Mouse (Mus musculus) heart, adult 8-10 months (tissue): ENCODE measurements at regions not wholly inside any gene's neighbourhood (a gene's known extent, or its start where the extent isn't known, plus 50 kb on each side); places are given as distances from the start of the nearest gene placed in this dataset.

ENCODE experiments used
- DNase-seq: peaks from one replicate; pipeline ENCODE4 v3.0.0; 2022; ENCODE audit warnings: low spot score

DNA sequence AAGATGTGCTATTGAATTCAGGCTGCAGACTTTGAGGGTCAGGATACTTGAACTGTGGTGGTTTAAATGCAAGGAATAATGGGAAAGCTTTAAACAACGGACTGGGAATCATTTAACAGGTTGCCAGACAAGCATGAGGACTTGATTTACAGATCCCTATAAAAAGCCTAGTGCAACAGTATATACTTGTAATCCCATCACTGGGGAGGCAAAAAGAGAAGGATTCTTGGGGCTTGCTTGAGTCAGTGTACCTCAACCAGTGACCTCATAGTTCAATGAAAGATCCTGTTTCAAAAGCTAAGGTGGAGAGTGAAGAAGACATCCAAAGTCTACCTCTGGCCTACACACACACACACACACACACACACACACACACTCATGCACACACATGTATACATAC, 99.8 kb downstream of the Lrrn1 start:
- no peak for DNase-seq

DNA sequence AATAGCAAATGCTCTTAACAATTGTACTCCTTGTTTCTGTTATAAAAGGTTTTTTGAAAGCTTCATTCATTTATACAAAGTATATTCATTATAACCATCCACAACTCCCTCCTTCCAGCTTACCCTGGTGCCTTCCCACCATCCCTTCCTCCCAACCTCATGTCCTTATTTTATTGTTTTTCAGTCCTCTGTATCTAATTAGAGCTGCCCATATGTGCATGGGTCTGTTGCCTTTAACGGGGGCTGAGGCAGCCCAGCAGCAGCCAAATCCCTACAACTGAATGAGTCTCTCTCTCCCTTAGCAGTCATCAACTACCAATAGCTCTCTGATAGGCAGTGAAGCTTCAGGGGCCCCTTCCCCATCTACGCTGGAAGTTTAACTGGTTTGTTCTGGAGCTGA, 116.2 kb downstream of the Lrrn1 start:
- DNase-seq, result no peak

DNA sequence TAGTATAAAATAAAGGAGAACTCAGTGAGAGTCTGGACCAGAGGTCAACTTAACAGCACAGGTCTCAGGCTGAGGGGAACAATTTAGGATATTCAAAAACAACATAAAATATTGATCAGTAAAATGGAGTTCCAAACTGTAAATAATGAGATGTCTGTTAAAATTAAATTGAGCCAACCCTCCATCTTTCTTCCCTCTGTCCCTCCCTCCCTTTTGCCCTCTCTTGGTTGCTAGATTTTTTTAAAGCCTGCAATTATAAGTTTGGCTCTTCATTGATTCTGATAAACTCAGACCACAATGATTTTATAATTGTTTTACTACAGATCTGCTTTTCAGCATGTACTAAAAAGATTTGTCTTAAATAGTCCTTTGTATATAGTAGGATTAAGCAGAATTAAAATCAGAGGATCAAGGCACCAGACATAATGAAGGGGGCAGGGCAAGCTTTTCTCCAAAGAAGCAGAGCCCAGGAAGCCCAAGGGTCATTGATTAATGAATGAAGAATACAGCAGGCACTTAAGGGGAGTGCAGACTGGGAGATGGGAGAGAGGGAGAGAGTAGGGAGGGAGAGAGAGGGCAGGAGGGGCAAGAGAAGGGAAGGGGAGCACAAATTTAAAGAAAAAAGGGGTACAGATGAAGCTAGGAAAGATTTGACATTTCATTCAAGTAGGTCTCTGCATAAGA, 124.4 kb downstream of the Lrrn1 start:
- DNase-seq, result no peak

DNA sequence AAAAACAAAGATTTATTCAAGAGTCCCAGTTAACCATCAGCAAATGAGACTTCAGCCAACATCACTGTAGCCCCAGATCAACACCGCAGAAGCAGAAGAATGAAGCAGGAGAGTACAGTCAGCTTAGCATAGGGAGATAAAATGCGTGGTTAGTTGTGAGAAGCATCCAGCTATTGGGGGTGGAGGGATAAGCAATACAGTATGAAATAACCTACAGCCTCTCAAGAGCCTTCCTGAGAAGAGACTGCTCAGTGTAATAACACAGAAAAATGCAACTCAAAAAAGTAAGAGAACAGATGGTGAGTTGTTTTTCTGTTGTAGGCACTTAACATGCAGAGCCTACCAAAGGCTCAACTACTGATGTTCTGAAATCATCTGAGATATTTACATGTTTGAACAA, 128.2 kb downstream of the Lrrn1 start:
- no peak for DNase-seq

DNA sequence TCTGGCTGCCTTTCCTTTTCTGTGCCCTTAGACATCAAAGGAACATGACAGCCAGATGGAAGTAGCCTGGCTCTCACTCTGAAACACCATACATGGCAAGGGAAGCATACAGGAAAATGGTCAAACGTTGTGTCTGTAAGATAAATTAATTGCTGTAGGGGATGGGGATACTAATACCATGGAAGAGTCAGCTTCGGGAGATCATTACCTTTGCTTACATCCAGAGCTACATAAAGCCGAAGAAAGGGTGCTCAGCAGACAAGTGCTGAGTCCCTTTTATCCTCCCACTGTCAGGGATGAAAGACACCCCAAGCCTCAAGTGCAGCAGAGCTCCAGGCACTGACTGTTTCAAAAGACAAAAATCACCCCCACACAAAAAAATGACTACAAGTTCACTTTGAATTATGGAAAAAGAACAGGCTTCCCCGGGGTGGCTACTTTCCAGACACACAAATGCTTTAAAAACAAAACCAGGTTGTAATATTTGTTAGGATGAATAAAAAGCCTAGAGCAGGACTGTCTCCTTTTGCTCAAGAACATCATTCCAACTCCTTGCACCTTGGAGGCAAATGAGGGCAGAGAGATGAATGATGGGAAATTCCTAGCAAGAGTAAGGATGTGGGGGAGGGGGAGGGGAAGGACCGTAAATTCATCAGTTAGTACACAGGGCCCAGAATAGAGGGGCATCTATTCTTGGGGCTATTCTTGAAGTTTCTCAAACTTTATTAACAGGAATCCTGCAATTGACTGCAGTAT, 131.6 kb downstream of the Lrrn1 start:
- no peak for DNase-seq

DNA sequence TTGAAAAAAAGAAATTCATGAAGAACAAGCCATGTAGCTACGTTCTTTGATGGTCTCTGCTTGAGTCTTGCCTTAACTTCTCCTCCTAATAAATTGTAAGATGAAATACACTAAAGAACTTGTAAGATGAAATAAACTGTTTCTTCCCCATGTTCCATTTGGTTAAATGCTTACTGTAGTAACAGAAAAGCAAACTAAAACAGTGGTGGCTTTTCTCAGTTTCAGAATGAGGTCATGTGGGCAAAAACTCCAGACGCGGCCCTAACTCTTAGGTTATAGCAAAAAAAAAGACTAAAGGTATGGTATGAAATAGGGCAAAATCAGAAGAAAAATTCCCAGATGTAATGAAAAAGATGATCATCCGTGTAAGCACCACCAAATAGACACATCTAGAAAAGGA, 169.7 kb downstream of the Lrrn1 start:
- DNase-seq, result no peak

DNA sequence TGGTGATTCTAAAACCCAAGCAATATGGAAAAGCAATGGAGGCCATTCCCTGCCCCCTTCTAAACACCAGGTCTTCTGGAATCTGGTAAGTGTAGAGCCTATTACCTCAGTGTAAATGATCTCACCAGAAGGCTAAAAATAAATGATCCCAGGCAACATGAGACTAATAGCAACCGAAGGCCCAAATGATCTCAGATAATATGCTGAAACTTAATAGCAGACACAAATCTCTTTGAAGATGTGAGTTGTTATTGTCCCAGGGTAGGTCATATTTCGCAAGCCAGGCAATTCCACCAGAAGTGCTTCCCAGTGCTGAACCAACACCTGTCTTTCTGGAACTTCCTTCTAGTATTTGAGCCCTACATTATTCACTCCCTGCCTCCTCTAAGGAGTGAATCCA, 178.6 kb downstream of the Lrrn1 start:
- DNase-seq, result no peak

DNA sequence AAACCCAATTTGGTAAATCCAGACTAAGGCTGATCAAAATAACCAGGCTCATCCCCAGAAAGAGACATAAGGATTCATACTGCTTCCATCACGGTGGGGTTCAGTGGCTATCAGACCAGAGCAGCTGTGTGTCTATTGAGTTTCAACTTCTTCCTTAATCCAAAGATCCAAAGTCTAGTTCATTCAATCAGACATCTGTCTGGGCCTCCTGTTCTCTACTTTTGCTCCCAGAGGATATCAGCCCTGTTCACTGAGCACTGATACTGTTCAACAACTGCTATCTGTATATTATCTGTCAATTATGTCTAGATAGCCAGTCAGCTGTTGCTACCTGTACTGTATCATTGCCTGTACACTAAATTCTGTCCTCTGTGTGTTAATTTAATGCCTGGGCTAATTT, 179.0 kb downstream of the Lrrn1 start:
- no peak for DNase-seq

DNA sequence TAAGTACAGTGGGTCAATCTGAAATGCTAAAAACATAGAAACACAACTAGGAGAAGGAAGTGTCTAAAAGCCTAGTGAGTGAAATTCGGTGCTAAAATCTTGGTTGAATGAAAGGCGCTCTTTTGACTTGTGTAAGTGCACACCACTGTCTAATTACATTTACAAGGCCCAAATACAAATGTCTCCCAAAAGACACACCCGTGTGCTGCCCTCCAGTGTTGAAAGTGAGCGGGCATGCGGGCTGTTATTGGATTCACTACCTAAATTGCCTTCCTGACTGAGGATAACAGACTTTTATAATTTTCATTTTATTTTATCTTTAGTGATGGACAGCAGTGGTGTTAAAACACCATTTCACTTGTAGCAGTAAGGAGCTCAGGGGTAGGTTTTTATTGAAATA, 180.8 kb downstream of the Lrrn1 start:
- no peak for DNase-seq

DNA sequence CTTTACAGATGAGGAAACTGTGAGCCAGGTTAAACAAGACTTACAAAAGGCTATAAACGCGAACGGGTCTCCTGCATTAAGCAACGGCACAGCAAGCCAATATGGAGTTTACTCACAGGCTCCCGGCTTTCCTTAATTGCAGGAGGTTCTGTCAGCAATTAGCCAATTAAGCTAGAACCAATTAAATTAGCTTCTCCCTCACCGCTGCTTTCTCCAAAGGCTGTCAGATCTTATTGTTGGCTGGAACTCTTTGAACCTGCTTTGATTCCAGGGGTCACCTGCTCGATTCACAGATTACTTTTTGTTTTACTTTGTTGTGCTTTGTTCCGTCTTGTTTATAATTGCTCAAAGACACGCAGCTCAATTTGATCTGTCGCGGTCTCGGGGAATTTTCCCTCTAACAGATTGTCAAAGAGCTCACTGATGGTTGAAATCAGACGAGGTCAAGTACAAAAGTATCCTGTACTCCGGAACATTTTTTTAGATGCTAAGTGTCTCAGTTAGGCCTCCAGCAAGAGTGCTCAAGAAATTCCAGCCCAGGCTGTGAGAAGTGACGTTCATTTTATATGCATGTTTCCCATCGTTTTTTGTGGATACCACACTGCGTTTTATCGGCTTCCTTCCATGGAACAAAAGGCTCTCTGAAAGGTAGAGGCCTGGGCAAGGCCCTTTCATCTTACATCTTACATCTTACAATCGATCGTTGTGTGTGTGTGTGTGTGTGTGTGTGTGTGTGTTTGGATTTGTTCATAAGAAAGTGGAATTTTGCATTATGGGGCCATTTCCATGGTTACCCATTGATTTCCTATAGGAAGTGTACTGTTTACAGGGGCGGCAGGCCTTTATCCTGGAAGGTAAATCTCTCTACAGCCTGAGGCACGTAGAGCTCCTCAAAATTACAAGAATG, 181.9 kb downstream of the Lrrn1 start:
- DNase-seq, result no peak

DNA sequence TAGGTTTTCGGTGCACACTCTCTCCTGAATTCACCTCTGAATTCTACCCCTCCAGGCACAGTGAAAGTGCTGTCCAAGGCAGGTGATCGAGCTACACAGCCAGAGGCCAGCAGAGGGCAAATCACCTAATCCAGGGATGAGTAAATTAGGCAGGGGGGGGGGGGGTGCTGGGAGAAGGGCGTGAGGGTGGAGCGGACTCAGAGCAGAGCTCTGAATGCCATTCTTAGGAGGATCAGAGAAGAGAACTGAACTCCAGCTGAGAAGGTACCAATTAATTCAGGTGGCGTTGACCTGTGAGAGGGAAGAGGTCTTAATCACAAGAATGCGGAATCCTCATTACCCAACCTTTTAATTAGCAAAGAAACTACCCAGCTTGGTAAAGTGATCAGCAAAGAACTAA, 183.5 kb downstream of the Lrrn1 start:
- DNase-seq, result no peak

DNA sequence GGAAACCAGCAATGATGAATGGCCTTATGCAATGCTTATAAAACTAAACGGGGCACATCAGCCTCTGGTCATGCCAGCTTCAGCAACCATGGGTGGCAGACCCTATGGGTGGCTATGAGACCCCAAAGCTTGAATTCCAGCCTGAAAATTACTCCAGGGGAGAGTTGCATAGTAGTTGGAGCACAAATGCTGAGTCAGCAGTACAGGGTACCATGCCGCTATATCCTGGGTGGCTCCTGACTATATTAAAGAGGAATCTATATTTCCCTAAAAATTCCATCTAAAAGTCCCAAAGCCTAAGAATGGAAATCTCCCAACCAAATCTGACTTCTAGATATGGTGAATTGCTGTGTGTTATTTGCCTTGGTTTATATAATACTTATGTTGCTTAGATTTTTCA, 187.6 kb downstream of the Lrrn1 start:
- no peak for DNase-seq

DNA sequence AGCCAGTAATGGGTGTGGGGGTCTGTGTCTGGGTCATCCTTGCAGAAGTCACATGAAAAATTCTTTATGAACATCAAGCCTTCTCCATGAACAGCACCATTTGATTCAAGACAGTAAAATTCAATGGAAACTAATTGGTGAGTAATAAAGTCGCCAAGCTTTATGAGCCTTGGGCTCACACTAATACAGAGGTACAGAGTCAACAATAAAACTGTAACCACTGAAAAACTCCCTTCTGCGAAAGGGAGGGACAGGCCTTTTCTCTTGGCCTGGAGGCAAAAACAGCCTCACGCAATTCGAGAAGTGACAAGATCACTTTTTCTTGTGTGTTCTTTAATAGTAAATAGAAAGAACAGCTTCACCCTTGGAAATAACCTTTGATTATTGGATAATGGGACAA, 200.7 kb downstream of the Lrrn1 start:
- DNase-seq, result no peak

DNA sequence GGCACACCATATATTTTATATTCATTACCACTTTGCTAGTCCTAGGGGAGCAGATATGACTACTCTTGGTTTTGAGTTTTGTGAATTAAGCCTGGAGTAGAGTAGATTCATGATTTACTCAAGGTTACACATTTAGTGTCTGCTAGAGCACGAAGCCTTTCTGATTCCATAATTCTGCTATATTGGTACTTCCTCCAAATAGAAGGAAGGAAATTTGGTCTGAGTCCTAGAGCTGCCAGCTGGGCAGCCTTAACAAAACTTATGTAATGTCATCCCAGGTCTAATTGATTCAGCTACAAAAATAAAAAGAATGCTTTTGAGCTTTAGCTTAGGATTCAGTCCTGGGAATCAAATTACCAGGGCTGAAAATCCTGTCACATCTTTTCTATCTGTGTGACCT, 205.2 kb downstream of the Lrrn1 start:
- no peak for DNase-seq

DNA sequence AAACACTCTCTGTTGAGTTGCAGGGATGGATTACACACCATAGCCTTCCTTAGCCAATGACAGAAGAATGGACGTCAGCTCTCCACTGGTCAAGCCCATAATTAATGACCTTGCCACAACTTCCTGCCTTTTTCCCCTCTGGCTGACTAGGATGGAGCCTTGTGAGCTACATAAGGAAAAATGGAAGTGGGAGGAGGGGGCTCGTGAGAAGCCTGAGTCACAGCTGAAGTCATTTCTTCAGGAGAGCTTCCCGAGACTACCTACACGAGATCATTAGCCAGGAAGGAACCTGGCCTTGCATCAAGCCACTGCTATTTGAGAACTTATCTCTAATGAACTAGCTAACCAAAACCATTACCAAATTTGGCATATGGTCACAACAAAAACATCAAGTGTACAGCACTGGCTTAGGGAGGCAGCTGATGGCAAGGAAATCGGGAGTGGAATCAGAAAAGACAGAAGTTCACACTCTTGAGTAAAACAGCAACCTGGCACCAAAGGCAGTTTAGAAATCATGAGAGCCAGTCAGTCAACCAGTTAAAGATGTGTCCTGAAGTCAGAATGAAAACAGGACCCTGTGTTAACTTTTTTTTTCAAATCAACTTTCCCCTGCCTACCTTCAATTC, 219.7 kb downstream of the Lrrn1 start:
- no peak for DNase-seq

DNA sequence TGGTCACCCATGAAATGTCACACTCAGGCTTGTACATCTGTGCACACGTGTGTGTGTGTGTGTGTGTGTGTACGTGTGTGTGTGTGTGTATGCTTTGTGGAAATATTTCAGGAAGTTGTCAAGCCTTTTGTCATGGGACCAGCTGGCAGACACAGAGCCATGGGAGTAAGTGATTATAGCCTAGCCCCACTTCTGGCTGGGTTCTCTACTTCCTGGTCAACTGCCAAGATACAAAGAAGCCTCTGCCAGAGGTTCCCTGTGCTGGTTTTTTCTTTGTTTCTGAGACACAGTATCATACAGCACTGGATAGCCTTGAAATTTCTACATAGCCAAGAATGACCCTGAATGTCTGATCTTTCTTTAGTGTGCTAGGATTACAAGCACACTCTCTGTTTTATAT, 220.2 kb downstream of the Lrrn1 start:
- no peak for DNase-seq

DNA sequence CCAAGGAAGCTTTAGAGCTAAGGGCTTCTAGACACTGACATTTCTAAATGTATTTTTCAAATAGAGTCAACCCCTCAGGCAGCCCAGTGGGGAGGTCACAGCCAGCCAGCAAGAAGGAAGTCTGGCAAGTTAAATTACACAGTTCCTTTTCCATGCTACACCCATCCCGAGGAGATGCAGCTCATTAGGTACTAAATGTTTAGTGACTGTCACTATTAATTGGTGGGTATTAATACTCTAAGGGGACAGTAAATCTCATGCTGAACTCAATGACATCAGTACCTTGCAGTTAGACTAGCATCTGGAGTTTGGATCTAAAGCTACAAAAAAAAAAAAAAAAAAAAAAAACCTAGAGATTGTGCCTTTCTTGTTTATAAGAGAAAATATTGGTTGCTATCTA, 222.6 kb downstream of the Lrrn1 start:
- DNase-seq, result no peak

DNA sequence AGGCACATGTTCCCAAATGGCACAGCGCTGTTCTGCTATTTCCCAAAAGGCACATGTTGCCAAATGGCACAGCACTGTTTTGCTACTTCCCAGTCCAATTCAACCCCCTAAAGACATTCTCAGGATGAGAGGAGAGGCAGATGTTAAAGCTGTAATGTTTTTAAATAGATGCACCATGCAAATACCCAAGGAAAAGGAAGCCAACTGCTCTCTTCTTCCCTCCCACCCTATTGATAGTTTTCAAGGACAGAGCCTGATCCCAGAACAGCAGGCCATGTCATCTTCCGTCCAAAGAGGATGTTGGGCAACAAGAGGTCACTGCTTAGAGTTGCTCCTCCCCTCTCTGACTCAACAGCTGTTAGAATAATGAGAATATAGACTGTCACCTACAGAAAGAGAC, 225.6 kb downstream of the Lrrn1 start:
- peak; percentile 12 for DNase-seq

DNA sequence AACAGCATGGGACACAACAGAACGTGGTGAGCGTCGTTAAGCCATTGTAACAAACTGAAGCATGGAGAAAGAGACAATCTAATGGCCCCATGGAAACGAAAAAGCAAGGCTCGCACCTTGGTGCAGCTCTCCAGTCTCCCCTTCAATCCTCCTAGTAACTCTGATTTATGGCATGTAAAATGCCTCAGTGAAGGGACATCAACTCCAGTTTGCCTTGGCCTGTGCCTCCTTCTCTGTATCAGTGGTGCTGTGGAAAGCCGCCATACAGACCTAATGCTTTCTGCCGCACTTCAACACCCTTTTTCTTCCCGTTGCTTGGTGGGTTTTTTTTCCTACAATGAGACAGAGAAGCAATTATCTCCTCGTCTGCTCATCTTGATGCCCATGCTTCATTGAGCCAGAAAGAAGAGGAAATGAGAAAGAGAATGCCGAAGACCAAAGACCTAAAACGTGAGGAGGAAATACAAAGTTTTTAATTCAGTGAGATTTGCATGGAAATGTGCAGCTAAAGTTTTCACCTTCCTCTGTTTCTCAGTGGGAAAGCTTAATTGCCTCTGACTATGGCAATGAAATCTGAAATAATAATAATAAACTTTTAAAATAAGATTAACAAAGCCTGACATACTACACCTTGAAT, 241.4 kb downstream of the Lrrn1 start:
- no peak for DNase-seq

DNA sequence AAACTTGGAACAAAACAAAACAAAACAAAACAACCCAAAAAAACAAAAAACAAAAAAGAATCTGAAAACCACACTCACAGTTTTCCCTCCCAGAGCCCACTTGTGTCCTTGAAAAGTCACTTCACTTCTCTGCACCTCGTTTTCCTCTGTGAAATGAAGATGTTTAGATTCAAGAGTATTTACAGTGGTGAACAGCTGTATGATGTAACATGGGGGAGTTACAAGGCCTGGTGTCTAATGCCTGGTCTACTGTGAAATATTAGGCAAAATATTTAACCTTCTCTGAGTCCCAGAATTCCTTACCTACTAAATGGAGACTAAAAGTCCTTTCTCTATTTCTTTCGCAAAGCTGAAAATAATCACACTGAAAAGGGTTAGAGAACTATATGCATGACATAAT, 255.4 kb downstream of the Lrrn1 start:
- DNase-seq, result no peak

DNA sequence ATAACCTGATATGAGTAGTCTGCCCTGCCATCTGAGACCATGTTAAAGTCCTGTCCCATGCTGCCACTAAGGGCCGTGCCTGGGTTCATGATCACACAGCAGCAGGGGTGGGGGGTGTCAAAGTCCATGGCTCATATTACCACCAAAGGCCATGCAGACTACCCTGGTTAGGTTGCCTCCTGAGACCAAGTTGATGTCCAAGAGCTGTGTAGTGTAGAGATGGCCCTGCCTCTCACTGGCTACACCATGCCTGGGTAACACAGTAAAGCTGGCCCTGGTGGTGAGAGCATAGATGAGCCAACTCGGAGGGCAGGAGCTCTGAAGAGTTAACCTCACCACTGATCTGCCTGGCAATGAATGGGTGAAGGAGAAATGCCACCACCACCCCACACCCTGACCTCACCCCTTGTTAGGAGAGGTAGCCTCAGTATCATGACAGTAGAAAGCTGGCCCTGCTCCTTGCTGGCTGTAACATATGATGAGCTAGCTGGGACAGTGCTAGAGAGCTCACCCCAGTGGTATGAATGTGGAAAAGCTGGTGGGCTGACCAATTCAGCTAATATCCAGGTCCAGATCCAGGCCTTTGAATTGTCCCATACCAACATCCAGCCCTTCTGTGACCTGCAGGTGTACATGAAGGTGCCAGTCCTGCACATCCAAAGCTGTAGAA, 258.8 kb downstream of the Lrrn1 start:
- DNase-seq, result no peak
